Mouse (Mus musculus) CH12.LX (cell line): Measurements from ENCODE around the gene Hunk. TPM values are rescaled to one million over a fixed set of nuclear protein-coding genes. Genes with fewer than 3 reads are reported as not detected.

ENCODE experiments used
- DNase-seq: peaks from one replicate; pipeline ENCODE4 v3.0.0-alpha.2; 2013; ENCODE audit errors: extremely low read depth
- H3K27ac ChIP-seq: 2 replicates; pipeline ENCODE4 v1.5.1; 2012; ENCODE audit warnings: low read depth, mild to moderate bottlenecking, control low read depth, moderate library complexity; ENCODE audit not compliant: insufficient read depth
- H3K27me3 ChIP-seq: replicated peaks from 2 replicates; pipeline ENCODE3; 2012; ENCODE audit warnings: inconsistent platforms
- H3K36me3 ChIP-seq, 2 experiments: replicated peaks in 1 of 2; 2 replicates each; pipeline versions ENCODE3 to v1.6.1; 2012; ENCODE audit warnings: inconsistent platforms in 1 of 2, low read length in 1 of 2, mild to moderate bottlenecking in 1 of 2, mixed read lengths in 1 of 2, moderate library complexity in 1 of 2; ENCODE audit not compliant: control insufficient read depth in 1 of 2, insufficient read depth in 1 of 2
- H3K4me1 ChIP-seq, 2 experiments: 2 replicates each; pipeline ENCODE4 v1.6.1; 2012; ENCODE audit warnings: inconsistent platforms in 1 of 2, moderate library complexity in 1 of 2; ENCODE audit not compliant: insufficient read depth in 2 of 2, control insufficient read depth in 1 of 2
- H3K4me2 ChIP-seq: 2 replicates; pipeline ENCODE4 v1.6.1; 2012; ENCODE audit warnings: low read depth, mild to moderate bottlenecking, control low read depth; ENCODE audit not compliant: poor library complexity, insufficient read depth, severe bottlenecking
- H3K4me3 ChIP-seq, 3 experiments: fragments of 150-350 bp in 1 of 3; sonication (generic) in 1 of 3; replicated peaks in 1 of 3; 2 replicates each; pipeline versions ENCODE3 to v1.5.1; 2011 to 2012; ENCODE audit warnings: low read depth in 2 of 3, low read length in 2 of 3, mild to moderate bottlenecking in 2 of 3, moderate library complexity in 2 of 3, control low read depth in 1 of 3, improper control_type of control experiment in 1 of 3, inconsistent platforms in 1 of 3, mixed read lengths in 1 of 3; ENCODE audit not compliant: poor library complexity in 1 of 3
- H3K79me2 ChIP-seq: replicated peaks from 2 replicates; pipeline ENCODE4 v1.6.1; 2012; ENCODE audit warnings: mild to moderate bottlenecking, moderate library complexity; ENCODE audit not compliant: control insufficient read depth, poor library complexity, insufficient read depth, severe bottlenecking; ENCODE audit errors: extremely low read depth
- H3K9ac ChIP-seq: 2 replicates; pipeline ENCODE4 v1.6.1; 2012; ENCODE audit warnings: low read depth, mild to moderate bottlenecking, control low read depth, moderate library complexity; ENCODE audit not compliant: insufficient read depth
- H3K9me3 ChIP-seq: replicated peaks from 2 replicates; pipeline ENCODE3; 2012; ENCODE audit warnings: low read length, inconsistent platforms, mixed read lengths
- CHD2 ChIP-seq: IDR thresholded peaks from 2 replicates; pipeline ENCODE4 v1.6.1; 2011; ENCODE audit warnings: low read length, improper control_type of control experiment
- CTCF ChIP-seq, 2 experiments: IDR thresholded peaks in 1 of 2; conservative IDR thresholded peaks in 1 of 2; 2 replicates each; pipeline ENCODE4 v1.5.1; 2011 to 2012; ENCODE audit warnings: low read depth in 2 of 2, low read length in 2 of 2, improper control_type of control experiment in 1 of 2, inconsistent platforms in 1 of 2, mild to moderate bottlenecking in 1 of 2, moderate library complexity in 1 of 2
- E2F4 ChIP-seq: IDR thresholded peaks from 2 replicates; pipeline ENCODE4 v1.6.1; 2011; ENCODE audit warnings: low read depth, low read length, improper control_type of control experiment; ENCODE audit not compliant: insufficient replicate concordance
- EP300 ChIP-seq: IDR thresholded peaks from 2 replicates; pipeline ENCODE4 v1.6.1; 2011; ENCODE audit warnings: low read length, improper control_type of control experiment
- ETS1 ChIP-seq: conservative IDR thresholded peaks from 2 replicates; pipeline ENCODE4 v1.6.1; 2012; ENCODE audit warnings: low read depth, mild to moderate bottlenecking, inconsistent platforms, low read length, improper control_type of control experiment, moderate library complexity
- HCFC1 ChIP-seq: IDR thresholded peaks from 2 replicates; pipeline ENCODE4 v1.6.1; 2012; ENCODE audit warnings: low read depth, mild to moderate bottlenecking, inconsistent platforms, low read length, improper control_type of control experiment
- IRF4 ChIP-seq: IDR thresholded peaks from 2 replicates; pipeline ENCODE4 v1.6.1; 2014; ENCODE audit warnings: low read depth, mild to moderate bottlenecking, inconsistent platforms, low read length, improper control_type of control experiment
- JUN ChIP-seq: IDR thresholded peaks from 2 replicates; pipeline ENCODE4 v1.6.1; 2011; ENCODE audit warnings: low read depth, mild to moderate bottlenecking, low read length, improper control_type of control experiment, moderate library complexity; ENCODE audit not compliant: insufficient read depth
- KAT2A ChIP-seq: IDR thresholded peaks from 2 replicates; pipeline ENCODE4 v1.6.1; 2012; ENCODE audit warnings: low read length, improper control_type of control experiment, inconsistent platforms; ENCODE audit not compliant: insufficient replicate concordance
- MAZ ChIP-seq: IDR thresholded peaks from 2 replicates; pipeline ENCODE4 v1.6.1; 2012; ENCODE audit warnings: low read depth, mild to moderate bottlenecking, inconsistent platforms, low read length, improper control_type of control experiment, moderate library complexity
- MXI1 ChIP-seq: IDR thresholded peaks from 2 replicates; pipeline ENCODE4 v1.6.1; 2011; ENCODE audit warnings: mild to moderate bottlenecking, low read depth, low read length, improper control_type of control experiment
- MYC ChIP-seq: IDR thresholded peaks from 2 replicates; pipeline ENCODE4 v1.6.1; 2011; ENCODE audit warnings: low read depth, mild to moderate bottlenecking, improper control_type of control experiment, low read length
- NELFE ChIP-seq: IDR thresholded peaks from 2 replicates; pipeline ENCODE4 v1.6.1; 2011; ENCODE audit warnings: low read depth, low read length, improper control_type of control experiment
- NRF1 ChIP-seq: IDR thresholded peaks from 2 replicates; pipeline ENCODE4 v1.6.1; 2014; ENCODE audit warnings: low read depth, mild to moderate bottlenecking, inconsistent platforms, low read length, improper control_type of control experiment, moderate library complexity
- POLR2A ChIP-seq: IDR thresholded peaks from 2 replicates; pipeline ENCODE4 v1.6.1; 2011; ENCODE audit warnings: low read depth, mild to moderate bottlenecking, improper control_type of control experiment, low read length
- POLR2AphosphoS2 ChIP-seq: IDR thresholded peaks from 2 replicates; pipeline ENCODE4 v1.6.1; 2011; ENCODE audit warnings: low read depth, low read length, improper control_type of control experiment
- RAD21 ChIP-seq: IDR thresholded peaks from 2 replicates; pipeline ENCODE4 v1.6.1; 2011; ENCODE audit warnings: low read depth, mild to moderate bottlenecking, low read length, improper control_type of control experiment, moderate library complexity
- SMC3 ChIP-seq: IDR thresholded peaks from 2 replicates; pipeline ENCODE4 v1.6.1; 2011; ENCODE audit warnings: low read depth, low read length, improper control_type of control experiment
- TCF12 ChIP-seq: IDR thresholded peaks from 2 replicates; pipeline ENCODE4 v1.6.1; 2014; ENCODE audit warnings: low read depth, mild to moderate bottlenecking, inconsistent platforms, low read length, improper control_type of control experiment
- USF1 ChIP-seq: IDR thresholded peaks from 2 replicates; pipeline ENCODE4 v1.6.1; 2014; ENCODE audit warnings: low read depth, mild to moderate bottlenecking, inconsistent platforms, low read length, improper control_type of control experiment
- ZKSCAN1 ChIP-seq: IDR thresholded peaks from 2 replicates; pipeline ENCODE4 v1.6.1; 2012; ENCODE audit warnings: low read depth, inconsistent platforms, low read length, improper control_type of control experiment, borderline replicate concordance
- ZMIZ1 ChIP-seq: IDR thresholded peaks from 2 replicates; pipeline ENCODE4 v1.6.1; 2012; ENCODE audit warnings: low read depth, mild to moderate bottlenecking, inconsistent platforms, low read length, improper control_type of control experiment
- dilution Hi-C: fragments of 300-500 bp; cut with MboI; formaldehyde crosslinking; loops from 2 replicates; pipeline ENCODE4 v1.14.3; 2020; ENCODE audit warnings: low sequenced_read_pairs; ENCODE audit not compliant: extremely low pct_unique_long_range_greater_than_20kb, extremely low pct_ligation_motif_present
- in situ Hi-C: fragments of 300-500 bp; cut with MboI; formaldehyde crosslinking; loops from 3 replicates; pipeline ENCODE4 v1.14.3; 2019; ENCODE audit warnings: low sequenced_read_pairs, low pct_ligation_motif_present, low pct_unique_long_range_greater_than_20kb, mixed read lengths
- polyA plus RNA-seq: library from polyadenylated mRNA; unstranded; fragments of >175 nt; gene quantifications from 2 replicates; pipeline ENCODE4 v1.2.1, GENCODE M21; 2012; ENCODE audit warnings: low read depth; ENCODE audit not compliant: insufficient read length
- total RNA-seq, 2 experiments: library from RNA; depleted of rRNA; stranded (reverse); fragments of 300-350 nt in 1 of 2; fragments of >200 nt in 1 of 2; gene quantifications; 2 replicates each; pipeline ENCODE4 v1.2.3; 2012 to 2014

The Hunk gene
- total and polyA plus RNA-seq, 3 experiments = not detected

- peaks cover 22% of the 10 kb centered on the region for H3K27me3 ChIP-seq
- no peak overlapping the region for H3K9ac ChIP-seq
- no peaks in the 10 kb centered on the region for H3K4me1 ChIP-seq
- dilution Hi-C loops = no loop called here
- peak; percentile 54 for DNase-seq
- peaks cover 45% of the 10 kb centered on the region for H3K9me3 ChIP-seq
- H3K4me3 ChIP-seq = no peak overlapping the region
- TF ChIP-seq RAD21 (peak; percentile 54), POLR2AphosphoS2 (no peak), ZMIZ1 (no peak), SMC3 (peak; percentile 39), CTCF (conservative IDR thresholded peaks at IDR 0.05 in 1 of 2, IDR thresholded peaks at IDR 0.05 in 1 of 2; ENCODE audit: low read depth in 2 of 2, low read length in 2 of 2) (peak; percentile 62 to 73), MXI1 (no peak), NELFE (no peak)
- TF ChIP-seq, all 38 proteins: peak for 3
- Histone ChIP-seq H3K27ac (no peak overlapping the region), H3K36me3 (no peaks in the 10 kb centered on the region), H3K79me2 (no peaks in the 10 kb centered on the region), H3K4me2 (no peak overlapping the region)
- in situ Hi-C loops = loop anchor here (25.0 kb wide), 1 partner anchor 332 kb away; no protein-coding TSS in a partner anchor
Measured at GRCm38 (mm10) chr16:90379897-90380296, 5.9 kb upstream of the Hunk start.

GRCm38 (mm10) chr16:90381633-90382032 lies 4.2 kb upstream of the Hunk start:
- in situ Hi-C loops = loop anchor here (25.0 kb wide), 1 partner anchor 331 kb away; no protein-coding TSS in a partner anchor
- TF ChIP-seq MAZ = no peak
- TF ChIP-seq RAD21 = peak; percentile 16
- TF ChIP-seq CTCF (conservative IDR thresholded peaks at IDR 0.05 in 1 of 2, IDR thresholded peaks at IDR 0.05 in 1 of 2; ENCODE audit: low read depth in 2 of 2, low read length in 2 of 2) = peak in 1 of 2 experiments; percentile 34; a peak in 1 of 4 replicates
- peaks cover 14% of the 10 kb centered on the region for H3K27me3 ChIP-seq
- no peaks in the 10 kb centered on the region for H3K36me3 ChIP-seq
- no peaks in the 10 kb centered on the region for H3K79me2 ChIP-seq
- H3K9ac ChIP-seq = no peak overlapping the region
- H3K9me3 ChIP-seq = peaks cover 60% of the 10 kb centered on the region
- no peak for DNase-seq
- H3K4me2 ChIP-seq = no peak overlapping the region
- dilution Hi-C loops = no loop called here
- H3K4me1 ChIP-seq = no peaks in the 10 kb centered on the region
- H3K4me3 ChIP-seq = no peak overlapping the region
- H3K27ac ChIP-seq = no peak overlapping the region

DNA sequence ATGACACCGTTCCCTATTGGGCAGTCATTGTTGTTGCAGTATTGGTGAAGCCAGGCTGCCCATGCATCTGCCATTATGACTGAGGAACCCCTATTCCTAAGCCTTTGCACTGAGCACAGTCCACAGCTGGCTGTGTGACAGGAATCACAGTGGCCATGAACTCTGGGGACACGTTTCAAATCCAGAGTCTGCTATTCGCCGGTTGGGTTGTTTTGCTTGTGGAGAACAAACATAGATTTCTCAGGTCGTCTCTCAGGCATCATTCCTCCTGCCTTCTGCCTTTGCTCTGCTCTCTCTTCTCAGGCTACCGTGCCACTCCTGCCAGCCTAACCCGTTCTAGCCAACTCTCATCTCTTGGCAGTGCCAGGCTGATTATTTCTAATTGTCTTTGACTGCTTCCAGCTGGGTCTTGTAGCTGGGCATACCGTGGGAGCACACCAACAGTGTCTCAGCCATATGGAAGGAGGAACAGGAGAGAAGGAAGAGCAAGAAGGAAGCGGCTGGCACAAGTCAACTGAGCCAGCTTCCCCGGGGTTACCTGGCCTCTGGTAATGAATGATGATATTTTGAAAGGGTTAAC lies 3.0 kb upstream of the Hunk start:
- H3K4me3 ChIP-seq = no peak overlapping the region
- no peaks in the 10 kb centered on the region for H3K79me2 ChIP-seq
- no peak overlapping the region for H3K9ac ChIP-seq
- no peaks in the 10 kb centered on the region for H3K4me1 ChIP-seq
- H3K27me3 ChIP-seq = peaks cover 5% of the 10 kb centered on the region
- no peak for DNase-seq
- no peak overlapping the region for H3K4me2 ChIP-seq
- H3K36me3 ChIP-seq = no peaks in the 10 kb centered on the region
- TF ChIP-seq ETS1 (no peak), NRF1 (no peak), E2F4 (no peak), IRF4 (no peak), MYC (no peak), POLR2AphosphoS2 (no peak), JUN (no peak), SMC3 (no peak), CTCF (conservative IDR thresholded peaks at IDR 0.05 in 1 of 2, IDR thresholded peaks at IDR 0.05 in 1 of 2; ENCODE audit: low read depth in 2 of 2, low read length in 2 of 2) (no peak), USF1 (no peak), TCF12 (no peak), POLR2A (no peak), ZKSCAN1 (no peak), HCFC1 (no peak), MAZ (no peak), CHD2 (no peak), EP300 (no peak), KAT2A (no peak)
- TF ChIP-seq, all 38 proteins: peak for 0
- in situ Hi-C loops (loop anchor here (25.0 kb wide), 1 partner anchor 330 kb away; no protein-coding TSS in a partner anchor), dilution Hi-C loops (no loop called here)
- H3K9me3 ChIP-seq = peaks cover 63% of the 10 kb centered on the region
- no peak overlapping the region for H3K27ac ChIP-seq
